Mouse (Mus musculus) Muller cell, postnatal 12 days (primary cell): ENCODE data around the gene Ssbp3.

Experiments used
- DNase-seq: peaks from one replicate; pipeline ENCODE4 v3.0.0-alpha.2; 2015; ENCODE audit errors: inconsistent ontology term

The Ssbp3 gene

GRCm38 (mm10) chr4:107096841-107097373, 186.4 kb downstream of the Ssbp3 start, which contains the start of gene Cdcp2:
Gene Cdcp2, plus strand, starts transcription at chr4:107096891.
- no peak for DNase-seq

- DNase-seq = no peak
These were observed 187.4 kb downstream of the Ssbp3 start for GRCm38 (mm10) chr4:107097871-107098270.

- no peak for DNase-seq
These were observed 187.9 kb downstream of the Ssbp3 start for GRCm38 (mm10) chr4:107098375-107098774.

GRCm38 (mm10) chr4:107098791-107099525, 188.5 kb downstream of the Ssbp3 start:
- DNase-seq = peak; percentile 56
